22 mouse cellular contexts compared by ENCODE assay signal in genomic region chr10:117626840-117627615, GRCm38 (mm10). TPM values are rescaled to one million over a fixed set of nuclear protein-coding genes. Genes with fewer than 3 reads are reported as not detected.
DNase-seq lines count a peak whose midpoint lies in the region; ATAC-seq and TF ChIP-seq lines count a peak whose summit lies in the region.
"Had no signal": no experiment of that assay in that cellular context is flagged by ENCODE, and none has a peak within 500 bp of the region (broad histone marks: within the 10 kb centered on the region; RNA-seq: fewer than 3 reads in every experiment).

No protein-coding gene starts in this region.

- no peak overlapping the region for H3K27ac ChIP-seq in lung, embryonic 15.5 days
- no peak overlapping the region for H3K27ac ChIP-seq in lung, postnatal 0 days (ENCODE audit: low read length)
- H3K27ac ChIP-seq in thymus, adult 2 months (ENCODE audit: control insufficient read depth, insufficient read depth, low read length) = peak overlapping the region; percentile 43
- H3K27ac ChIP-seq in liver, postnatal 0 days (ENCODE audit: low read depth) = no peak overlapping the region
- H3K27ac ChIP-seq: embryonic facial prominence, embryonic 13.5 days; embryonic facial prominence, embryonic 15.5 days; forebrain, embryonic 10.5 days; forebrain, embryonic 12.5 days had no signal

- WGBS in lung, embryonic 15.5 days = 50% methylated on average over 7 of the region's 7 CpGs
- WGBS in lung, postnatal 0 days = 49% methylated on average over 7 of the region's 7 CpGs
- 63% methylated on average over 7 of the region's 7 CpGs for WGBS in thymus, adult 2 months
- 54% methylated on average over 7 of the region's 7 CpGs for WGBS in liver, postnatal 0 days (ENCODE audit: insufficient replicate concordance)

- no peak for TF ChIP-seq CTCF in lung, postnatal 0 days (IDR thresholded peaks at IDR 0.05)
- TF ChIP-seq CTCF in thymus, adult 2 months (IDR thresholded peaks at IDR 0.05; ENCODE audit: borderline replicate concordance, control insufficient read depth, extremely low read depth, insufficient read depth, low read length, poor library complexity) = no peak
- TF ChIP-seq CTCF in liver, postnatal 0 days (IDR thresholded peaks at IDR 0.05; ENCODE audit: low read depth) = no peak

- no peak for ATAC-seq in lung, embryonic 15.5 days (ENCODE audit: borderline replicate concordance, extremely low read depth, low FRiP score, low TSS enrichment)
- no peak for ATAC-seq in lung, postnatal 0 days
- peak; percentile 9; the same call in 1 of the 2 replicates for ATAC-seq in granulocyte monocyte progenitor cell, adult 5-6 weeks (replicated peaks; ENCODE audit: poor library complexity, severe bottlenecking)
- no peak for ATAC-seq in liver, postnatal 0 days
- ATAC-seq: forebrain, embryonic 14.5 days; forebrain, embryonic 16.5 days had no signal

- TF ChIP-seq EP300 in lung, postnatal 0 days (IDR thresholded peaks at IDR 0.05) = no peak
- TF ChIP-seq EP300 in liver, postnatal 0 days (IDR thresholded peaks at IDR 0.05; ENCODE audit: low read depth) = no peak

- DNase-seq in lung, postnatal 0 days (ENCODE audit: low spot score) = no peak
- no peak for DNase-seq in thymus, adult 2 months
- no peak for DNase-seq in thymus, postnatal 36 days
- DNase-seq in liver, postnatal 0 days = no peak
- DNase-seq: adrenal gland, adult 8-10 months; adrenal gland, postnatal 14 days; adrenal gland, postnatal 36 days; cerebellum, adult 11-12 months; cerebellum, adult 8-10 months; cerebellum, adult 9-11 months; cerebellum, postnatal 14 days; cerebellum, postnatal 36 days; embryo, embryonic 11 days had no signal

- no peak overlapping the region for H3K9ac ChIP-seq in lung, embryonic 15.5 days
- H3K9ac ChIP-seq in lung, postnatal 0 days (replicated peaks; ENCODE audit: low read depth) = no peak overlapping the region
- no peak overlapping the region for H3K9ac ChIP-seq in liver, postnatal 0 days (replicated peaks)
- H3K9ac ChIP-seq: embryonic facial prominence, embryonic 13.5 days; embryonic facial prominence, embryonic 15.5 days; forebrain, embryonic 12.5 days had no signal

- no peak for TF ChIP-seq POLR2A in thymus, adult 2 months (IDR thresholded peaks at IDR 0.05; ENCODE audit: control insufficient read depth, extremely low read depth, insufficient read depth, low read length, poor library complexity)

- H3K4me1 ChIP-seq in lung, embryonic 15.5 days = peaks cover 23% of the 10 kb centered on the region
- H3K4me1 ChIP-seq in lung, postnatal 0 days (ENCODE audit: insufficient read depth, low read depth, low read length) = peaks cover 12% of the 10 kb centered on the region; the same call in 1 of the 2 replicates
- H3K4me1 ChIP-seq in thymus, adult 2 months (replicated peaks; ENCODE audit: control insufficient read depth, insufficient read depth, low read length) = peaks cover 24% of the 10 kb centered on the region
- peaks cover 13% of the 10 kb centered on the region for H3K4me1 ChIP-seq in liver, postnatal 0 days (ENCODE audit: insufficient read depth)

- H3K36me3 ChIP-seq in lung, embryonic 15.5 days = no peaks in the 10 kb centered on the region
- no peaks in the 10 kb centered on the region for H3K36me3 ChIP-seq in lung, postnatal 0 days (ENCODE audit: insufficient read depth, low read length)
- no peaks in the 10 kb centered on the region for H3K36me3 ChIP-seq in thymus, adult 2 months (ENCODE audit: control insufficient read depth, insufficient read depth, low read length)
- H3K36me3 ChIP-seq in liver, postnatal 0 days (replicated peaks; ENCODE audit: insufficient read depth, low read length) = no peaks in the 10 kb centered on the region
- H3K36me3 ChIP-seq: embryonic facial prominence, embryonic 13.5 days; embryonic facial prominence, embryonic 15.5 days; forebrain, embryonic 10.5 days; forebrain, embryonic 12.5 days had no signal

- no peak overlapping the region for H3K4me3 ChIP-seq in lung, embryonic 15.5 days
- no peak overlapping the region for H3K4me3 ChIP-seq in lung, postnatal 0 days (ENCODE audit: low read depth, low read length)
- H3K4me3 ChIP-seq in thymus, adult 2 months (ENCODE audit: control insufficient read depth, insufficient read depth, low read length) = no peak overlapping the region
- H3K4me3 ChIP-seq in liver, postnatal 0 days (ENCODE audit: low read depth, low read length) = no peak overlapping the region
- H3K4me3 ChIP-seq: embryonic facial prominence, embryonic 13.5 days; embryonic facial prominence, embryonic 15.5 days; erythroblast, embryonic 14.5 days; forebrain, embryonic 10.5 days; forebrain, embryonic 12.5 days had no signal

- H3K9me3 ChIP-seq in lung, embryonic 15.5 days = no peaks in the 10 kb centered on the region
- no peaks in the 10 kb centered on the region for H3K9me3 ChIP-seq in lung, postnatal 0 days (ENCODE audit: low read length)
- no peaks in the 10 kb centered on the region for H3K9me3 ChIP-seq in liver, postnatal 0 days (ENCODE audit: low read length)
- H3K9me3 ChIP-seq: embryonic facial prominence, embryonic 13.5 days; embryonic facial prominence, embryonic 15.5 days; forebrain, embryonic 10.5 days; forebrain, embryonic 12.5 days had no signal

- peaks cover 35% of the 10 kb centered on the region for H3K27me3 ChIP-seq in lung, embryonic 15.5 days
- no peaks in the 10 kb centered on the region for H3K27me3 ChIP-seq in lung, postnatal 0 days (replicated peaks; ENCODE audit: insufficient read depth, low read length)
- no peaks in the 10 kb centered on the region; the same call in none of the 2 replicates for H3K27me3 ChIP-seq in thymus, adult 2 months (ENCODE audit: control insufficient read depth, insufficient read depth, low read length)
- peaks cover 14% of the 10 kb centered on the region for H3K27me3 ChIP-seq in liver, postnatal 0 days (ENCODE audit: insufficient read depth, low read length)

- peak overlapping the region; percentile 96; the same call in 1 of the 2 replicates for H3K4me2 ChIP-seq in lung, embryonic 15.5 days
- H3K4me2 ChIP-seq in lung, postnatal 0 days (replicated peaks; ENCODE audit: low read depth, low read length) = no peak overlapping the region; the same call in 1 of the 2 replicates
- H3K4me2 ChIP-seq in liver, postnatal 0 days (ENCODE audit: low read depth, low read length) = no peak overlapping the region
- H3K4me2 ChIP-seq: embryonic facial prominence, embryonic 13.5 days; embryonic facial prominence, embryonic 15.5 days; forebrain, embryonic 12.5 days had no signal

RNA-seq across cellular contexts. Expression of gene Cpm, which starts 2.3 kb away (rescaled TPM):
- polyA plus RNA-seq in lung, embryonic 15.5 days (2015; fragmentation: Nextera tagmentation; extraction: Ambion mirVana) = 41.8 and 49.3 TPM in 2 replicates
- polyA plus RNA-seq in lung, postnatal 0 days (2015; fragmentation: Nextera tagmentation; extraction: Ambion mirVana) = 215 and 250 TPM in 2 replicates
- polyA plus RNA-seq in thymus, adult 2 months (2012; rRNA removed) = 3.2 and 3.6 TPM in 2 replicates
- total RNA-seq in granulocyte monocyte progenitor cell, adult 5-6 weeks (2014; fragmentation: Nextera tagmentation) = not detected in 2 replicates
- total RNA-seq in granulocyte monocyte progenitor cell, adult 5-6 weeks (2017) = 0.46 TPM in 1 of 2 replicates, not detected in the other
- 7.0 and 7.7 TPM in 2 replicates for polyA plus RNA-seq in liver, postnatal 0 days (2015; fragmentation: Nextera tagmentation; extraction: Ambion mirVana)
- polyA plus RNA-seq: erythroblast, embryonic 14.5 days had no signal
